Mouse (Mus musculus): ENCODE measurements at regions not wholly inside any gene's neighbourhood (a gene's known extent, or its start where the extent isn't known, plus 50 kb on each side); places are given as distances from the start of the nearest gene placed in this dataset.

DNA sequence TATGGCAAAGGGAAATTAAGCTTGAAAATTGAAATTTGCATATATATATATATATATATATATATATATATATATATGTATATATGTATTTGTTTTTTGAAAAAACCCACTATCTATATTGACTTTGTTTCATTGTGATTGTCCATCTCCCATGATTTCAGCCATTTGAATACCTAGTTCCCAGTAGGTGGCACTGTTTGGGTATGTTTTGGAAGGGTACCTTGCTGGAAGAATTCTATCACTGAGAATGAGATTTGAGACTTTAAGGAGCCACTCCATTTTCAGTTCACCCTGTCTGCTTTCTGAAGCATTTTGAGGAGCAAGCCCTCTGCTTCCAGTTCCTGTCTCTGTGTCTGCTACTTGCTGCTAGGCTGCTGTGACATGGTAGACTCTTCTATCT is 72.8 kb upstream of the Ugt8a start:
- DNase-seq (ENCODE audit: low read depth, low spot score), result peak; percentile 68

DNA sequence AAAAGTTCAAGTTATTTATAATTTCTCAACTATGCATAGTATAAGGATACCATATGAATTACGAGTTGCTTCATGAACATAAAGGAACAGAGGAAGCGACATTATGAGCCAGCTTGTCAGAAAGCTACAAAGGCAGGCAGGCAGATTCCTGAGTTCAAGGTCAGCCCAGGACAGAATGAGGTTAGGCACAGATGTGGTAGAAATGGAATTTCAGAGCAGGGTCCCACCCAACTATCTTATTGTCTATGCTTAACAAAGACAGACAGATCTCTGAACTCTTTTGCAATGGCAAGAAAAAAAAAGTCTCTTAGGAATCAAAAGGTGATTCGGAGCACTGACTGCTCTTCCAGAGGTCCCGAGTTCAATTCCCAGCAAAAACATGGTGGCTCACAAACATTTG is 77.7 kb upstream of the Ugt8a start:
- DNase-seq (ENCODE audit: low read depth, low spot score), result no peak

DNA sequence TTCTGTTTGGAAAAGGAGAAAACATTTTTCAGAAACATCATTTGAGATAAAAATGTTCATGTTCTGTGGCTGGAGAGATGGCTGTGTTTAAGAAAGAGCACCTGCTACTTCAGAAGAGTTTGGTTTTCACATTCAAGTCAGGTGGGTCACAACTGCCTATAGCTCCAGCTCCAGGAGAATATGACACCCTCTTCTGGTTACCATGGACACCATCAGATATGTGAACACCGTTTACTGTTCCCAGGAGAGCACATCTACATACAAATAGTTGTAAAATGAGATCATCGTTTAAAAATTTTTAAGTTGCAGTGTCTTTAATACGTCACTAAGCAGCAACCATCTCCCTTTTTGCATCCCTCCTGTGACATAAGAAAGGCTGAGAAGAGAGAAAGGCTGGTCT is 105.9 kb upstream of the Ugt8a start:
- peak; percentile 64 for DNase-seq (ENCODE audit: low read depth, low spot score)

DNA sequence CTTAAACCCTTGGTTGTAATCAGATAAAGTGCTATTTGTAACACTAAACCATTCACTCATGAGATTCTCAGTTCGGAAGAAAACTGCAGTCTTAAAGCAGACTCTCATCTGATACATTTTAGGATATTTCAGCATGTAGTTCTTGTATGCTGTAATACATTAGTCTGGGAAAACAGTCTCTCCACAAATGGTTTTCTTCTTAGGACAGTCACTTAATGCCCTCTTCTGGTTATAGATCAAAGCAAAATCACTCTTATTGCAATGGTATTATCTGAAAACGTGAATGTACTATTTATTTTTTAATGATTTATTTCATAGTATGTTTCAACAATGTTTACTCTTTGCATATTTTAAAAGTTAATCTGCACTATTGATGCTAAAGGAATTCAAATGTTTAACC is 106.4 kb upstream of the Ugt8a start:
- DNase-seq (ENCODE audit: low read depth, low spot score), result peak; percentile 38

DNA sequence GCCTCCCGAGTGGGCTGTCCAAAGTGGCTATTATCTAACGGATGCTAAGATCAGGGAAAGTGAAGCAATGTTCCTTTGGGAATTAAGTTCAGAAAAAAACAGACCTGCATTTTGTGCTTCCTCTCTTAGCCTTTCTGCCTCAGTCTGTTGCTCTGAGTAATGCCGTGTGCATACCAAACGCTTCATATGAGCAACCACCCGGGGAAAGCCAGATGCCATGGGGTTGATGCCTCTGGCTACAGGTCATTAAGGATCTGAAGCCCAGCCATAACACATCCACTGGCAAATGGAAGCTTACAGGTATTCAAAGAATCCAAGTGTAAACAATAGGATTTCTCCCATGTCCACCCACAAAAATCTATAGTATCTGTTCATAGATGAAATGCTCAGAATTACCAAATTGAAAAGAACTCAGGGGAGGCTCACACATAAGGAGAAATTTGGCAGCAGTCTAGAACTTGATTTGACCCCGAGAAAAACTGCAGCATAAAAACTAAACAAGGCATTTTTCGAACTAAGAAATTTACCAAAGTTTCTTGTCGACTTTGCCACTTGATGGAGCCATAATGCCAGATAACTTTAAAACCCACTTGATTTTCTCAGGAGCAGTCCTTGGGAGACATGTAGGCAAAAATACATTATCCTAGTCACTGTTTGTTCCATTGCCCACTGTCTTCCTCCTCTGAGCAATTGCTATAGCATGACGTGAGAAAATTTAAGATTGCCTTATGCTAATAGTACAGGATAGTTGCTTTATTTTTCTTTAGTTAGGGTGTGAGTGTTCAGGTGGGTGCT is 107.8 kb upstream of the Ugt8a start:
- DNase-seq (ENCODE audit: low read depth, low spot score), result peak; percentile 78

DNA sequence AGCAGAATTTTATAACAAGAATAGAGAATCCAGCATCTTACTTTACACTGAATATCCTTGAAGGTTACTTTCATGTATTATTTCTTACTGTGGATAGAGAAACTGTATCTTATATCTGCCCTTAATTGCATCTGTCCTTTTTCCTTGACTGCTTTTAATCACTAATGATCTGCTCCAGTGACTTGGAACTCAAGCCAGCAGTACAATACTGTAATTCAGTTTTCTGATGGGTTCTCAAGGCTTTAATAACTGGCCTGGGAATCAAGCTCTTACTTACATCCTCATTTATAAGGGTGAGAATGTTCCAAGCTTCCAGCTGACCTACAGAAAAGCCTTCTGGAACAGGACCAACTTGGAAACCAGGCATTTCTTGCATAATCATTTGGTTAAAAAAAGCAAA is 120.2 kb upstream of the Ugt8a start:
- DNase-seq (ENCODE audit: low read depth, low spot score), result no peak

DNA sequence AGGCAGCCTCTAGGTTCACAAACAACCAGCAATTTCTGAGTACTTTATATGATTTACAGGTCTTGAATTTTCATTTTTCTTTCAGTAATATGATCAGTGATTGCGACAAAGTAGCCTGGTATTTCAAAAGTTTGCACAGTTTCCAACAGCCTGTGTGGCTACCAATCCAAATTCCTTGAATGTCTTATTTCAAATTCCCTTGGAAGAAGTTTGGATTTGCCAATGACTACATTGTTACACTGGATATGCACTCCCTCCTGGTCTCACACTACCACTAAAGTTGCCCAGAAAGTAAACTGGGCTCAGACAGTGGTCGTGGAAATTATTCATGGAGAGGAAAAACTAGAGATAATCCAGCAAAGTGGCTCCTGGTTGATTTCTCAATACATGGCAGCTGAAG is 166.7 kb upstream of the Ugt8a start:
- DNase-seq (ENCODE audit: low read depth, low spot score), result peak; percentile 8

DNA sequence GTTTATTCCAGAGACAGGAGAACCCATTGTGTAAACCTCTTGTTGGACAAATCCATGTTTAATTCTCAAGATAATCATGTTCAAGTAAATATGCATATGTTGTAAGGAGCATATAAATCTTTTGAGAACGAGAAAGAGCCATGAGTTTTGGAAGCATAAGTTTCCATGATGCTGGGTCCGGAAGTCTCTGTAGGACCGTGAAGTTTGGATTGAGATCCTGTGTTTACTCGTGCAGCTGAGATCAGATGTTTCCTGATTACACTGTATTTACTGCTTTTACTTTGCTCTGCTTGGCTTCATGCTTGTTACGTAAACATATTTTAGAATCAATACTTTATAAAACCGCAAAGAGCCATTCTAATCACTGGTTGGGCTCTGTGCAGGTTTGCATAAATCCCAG is 171.0 kb upstream of the Ugt8a start:
- DNase-seq (ENCODE audit: low read depth, low spot score), result no peak

DNA sequence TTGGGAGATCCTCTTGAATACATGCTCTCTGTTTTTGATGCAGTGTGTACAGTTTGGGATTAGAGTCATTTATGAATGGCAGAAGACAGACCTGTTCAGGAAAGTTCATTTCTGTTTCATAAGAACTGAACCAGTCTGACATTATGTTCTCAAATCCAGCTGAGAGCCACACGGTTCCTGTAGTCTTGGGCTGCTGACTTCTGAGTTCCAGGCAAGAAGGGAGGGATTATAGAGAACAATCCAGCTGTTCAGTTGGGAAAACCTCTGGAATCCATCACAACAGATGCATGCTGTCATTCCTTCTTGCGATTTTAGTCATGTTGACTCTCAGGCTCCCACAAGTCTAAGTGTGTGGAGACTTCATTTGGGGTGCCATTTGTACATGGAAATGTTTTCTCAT is 179.4 kb upstream of the Ugt8a start:
- DNase-seq (ENCODE audit: low read depth, low spot score), result no peak

DNA sequence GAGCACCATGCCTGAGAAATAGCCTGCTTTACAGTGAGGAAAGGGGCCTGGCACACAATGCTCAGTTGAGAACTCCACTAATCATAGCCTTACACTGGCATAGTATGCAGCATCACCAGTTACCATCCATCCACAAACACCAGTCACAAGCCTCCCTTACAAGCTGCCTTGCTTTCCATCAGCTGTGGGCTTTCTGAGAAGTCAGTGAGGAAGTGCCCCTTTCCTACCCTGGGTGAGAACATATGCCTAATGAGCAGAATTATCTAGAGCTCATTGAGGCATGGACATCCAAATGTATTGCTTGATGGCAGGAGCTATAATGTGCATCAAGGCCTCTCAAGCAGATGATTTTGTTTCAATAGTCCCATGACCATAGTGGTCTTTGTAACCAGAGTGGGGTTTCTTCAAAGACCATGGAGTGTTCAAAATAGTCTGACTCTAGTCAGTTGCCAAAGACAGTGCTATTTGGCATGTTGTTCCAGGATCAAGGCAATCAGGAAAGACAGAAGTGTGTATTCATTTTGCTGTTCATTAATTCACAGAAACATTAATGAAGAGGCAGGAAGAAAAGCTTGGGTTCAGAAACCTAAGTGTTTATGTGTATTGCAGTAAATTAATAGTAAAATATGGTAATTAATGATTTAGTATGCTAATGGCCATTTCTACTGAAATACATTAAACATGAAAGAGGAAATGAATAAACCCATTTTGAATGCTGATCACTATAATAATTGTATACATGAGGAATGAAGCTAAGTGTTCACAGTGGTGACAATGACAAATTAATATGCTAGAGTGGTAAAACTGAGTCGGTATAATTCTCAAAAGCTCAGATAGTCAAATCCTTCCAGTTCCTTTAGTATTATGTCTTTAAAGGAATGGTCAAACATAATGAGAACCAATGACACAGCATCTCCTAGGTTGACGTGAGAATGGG is 184.2 kb upstream of the Ugt8a start:
- no peak for DNase-seq (ENCODE audit: low read depth, low spot score)

DNA sequence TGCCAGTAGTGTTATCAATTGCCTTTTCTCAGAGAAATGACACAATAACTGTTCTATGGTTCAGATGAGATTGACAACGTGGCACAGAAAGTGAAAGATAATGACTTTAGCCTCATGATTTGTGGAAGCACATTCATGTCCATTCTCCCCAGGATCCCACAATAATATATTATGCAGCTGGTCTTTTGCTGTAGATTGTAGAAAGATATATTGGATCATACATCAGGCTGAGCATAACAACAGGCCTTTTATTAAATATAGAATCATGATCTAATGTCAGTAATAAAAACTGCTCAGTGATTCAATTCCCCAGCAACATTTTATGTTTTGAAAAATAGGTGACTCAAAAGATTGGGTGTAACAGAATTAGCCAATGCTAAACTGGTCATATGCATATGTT is 196.9 kb upstream of the Arsj start:
- no peak for DNase-seq (ENCODE audit: low read depth, low spot score)

DNA sequence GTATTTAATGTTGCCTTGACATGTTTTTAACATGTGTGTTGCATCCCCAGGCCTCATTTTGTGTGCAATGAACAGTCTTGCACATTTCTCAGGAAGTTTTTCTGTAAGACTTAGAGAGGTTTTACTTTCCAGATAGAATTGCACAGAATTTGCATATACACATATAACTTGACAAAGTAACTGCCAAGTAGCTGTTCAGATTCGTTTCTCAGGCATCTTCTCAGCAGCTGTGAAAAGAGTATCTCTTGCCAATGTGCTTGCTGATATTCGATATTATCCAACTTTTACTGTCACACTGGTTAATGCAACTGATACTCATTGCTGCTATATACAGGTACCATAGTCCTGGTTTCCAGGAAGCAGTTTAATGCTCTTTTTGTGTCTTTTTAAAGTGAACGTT is 154.5 kb upstream of the Arsj start:
- no peak for DNase-seq (ENCODE audit: low read depth, low spot score)

DNA sequence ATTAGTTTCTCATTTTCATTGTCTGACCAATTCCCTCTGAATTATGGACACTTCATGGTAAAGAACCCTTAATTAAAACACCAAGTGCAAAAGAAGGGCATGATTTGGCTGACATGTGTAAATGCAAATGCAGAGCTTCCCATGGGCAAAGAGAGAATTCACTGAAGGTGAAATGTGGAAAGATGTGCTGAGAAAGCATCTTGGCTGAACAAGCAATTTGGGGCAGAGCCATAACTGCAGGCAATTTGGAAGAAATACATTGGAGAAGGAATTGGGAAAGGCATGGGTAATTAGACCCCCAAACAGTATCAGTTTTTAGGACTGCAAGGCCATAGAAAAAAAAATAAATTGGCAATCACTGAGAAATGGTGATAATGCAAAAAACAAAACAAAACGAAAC is 153.3 kb upstream of the Arsj start:
- no peak for DNase-seq (ENCODE audit: low read depth, low spot score)

DNA sequence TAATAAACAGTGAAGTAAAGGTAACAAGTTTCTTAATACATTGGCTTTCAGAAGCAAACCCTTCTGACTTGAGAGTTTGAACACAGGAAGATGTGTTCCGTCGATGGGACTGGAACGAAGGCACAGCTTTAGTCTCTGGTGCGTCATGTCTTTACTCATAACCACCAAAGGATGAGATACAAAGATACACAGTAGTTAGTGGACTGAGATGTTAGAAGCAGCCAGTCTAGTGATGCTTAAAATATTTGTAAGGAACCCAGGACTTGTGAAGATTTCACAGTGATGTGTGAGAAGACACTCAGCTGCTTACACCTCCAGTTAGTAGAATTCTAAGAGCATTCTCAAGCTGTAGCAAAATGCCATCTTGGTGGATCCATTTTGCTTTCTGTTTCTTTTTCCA is 135.9 kb upstream of the Arsj start:
- DNase-seq (ENCODE audit: low read depth, low spot score), result no peak

DNA sequence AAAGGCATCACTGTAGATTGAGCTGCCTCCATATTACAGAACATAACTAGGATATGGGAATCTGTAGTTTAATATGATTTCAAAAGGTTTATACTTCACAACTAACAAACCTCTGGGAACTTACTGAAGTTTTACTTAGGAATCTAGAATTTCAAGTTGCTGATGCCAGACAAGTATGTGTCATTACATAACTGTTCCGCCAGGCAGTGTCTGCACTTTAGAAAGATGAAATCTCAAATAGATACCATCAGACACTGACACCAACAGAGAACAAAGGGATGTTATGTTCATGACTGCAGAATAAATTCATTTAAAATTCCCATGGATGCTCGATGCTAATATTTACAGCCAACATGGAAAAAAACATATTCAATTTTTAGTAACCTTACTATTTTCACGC is 117.7 kb upstream of the Arsj start:
- DNase-seq (ENCODE audit: low read depth, low spot score), result no peak

DNA sequence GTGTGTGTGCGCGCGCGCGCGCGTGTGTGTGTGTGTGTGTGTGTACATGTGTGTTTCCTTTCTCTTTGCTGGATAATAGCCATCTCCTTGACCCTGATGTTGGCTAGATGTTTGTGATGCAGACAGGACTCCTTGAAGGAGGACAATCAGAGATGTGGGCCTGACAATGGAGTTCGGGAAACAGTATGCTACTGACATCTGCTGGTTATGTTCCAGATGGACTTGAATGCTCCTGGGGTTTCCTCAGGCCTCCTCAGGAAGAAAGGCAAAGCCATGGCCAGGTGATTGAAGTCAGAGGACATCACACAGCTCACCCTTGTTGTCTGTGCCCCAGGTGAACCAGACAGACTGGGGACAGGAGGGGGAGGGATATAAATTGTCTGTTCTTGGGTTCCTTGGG is 102.2 kb upstream of the Arsj start:
- peak; percentile 41 for DNase-seq (ENCODE audit: low read depth, low spot score)

DNA sequence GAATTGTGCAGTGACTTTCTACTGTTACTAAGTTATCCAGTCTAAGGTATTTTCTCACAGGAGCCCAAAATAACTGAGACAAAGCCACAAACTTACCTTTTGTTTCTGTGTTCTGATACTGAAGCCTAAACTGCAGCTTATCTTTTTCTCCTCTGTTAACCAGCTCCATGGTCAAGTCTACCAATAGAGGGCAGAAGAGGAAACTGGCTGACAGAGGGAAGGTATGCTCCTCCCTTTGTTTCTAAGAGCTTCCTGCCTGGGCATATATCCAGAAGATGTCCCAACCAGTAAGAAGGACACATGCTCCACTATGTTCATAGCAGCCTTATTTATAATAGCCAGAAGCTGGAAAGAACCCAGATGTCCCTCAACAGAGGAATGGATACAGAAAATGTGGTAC is 91.5 kb upstream of the Arsj start:
- peak; percentile 63 for DNase-seq (ENCODE audit: low read depth, low spot score)

DNA sequence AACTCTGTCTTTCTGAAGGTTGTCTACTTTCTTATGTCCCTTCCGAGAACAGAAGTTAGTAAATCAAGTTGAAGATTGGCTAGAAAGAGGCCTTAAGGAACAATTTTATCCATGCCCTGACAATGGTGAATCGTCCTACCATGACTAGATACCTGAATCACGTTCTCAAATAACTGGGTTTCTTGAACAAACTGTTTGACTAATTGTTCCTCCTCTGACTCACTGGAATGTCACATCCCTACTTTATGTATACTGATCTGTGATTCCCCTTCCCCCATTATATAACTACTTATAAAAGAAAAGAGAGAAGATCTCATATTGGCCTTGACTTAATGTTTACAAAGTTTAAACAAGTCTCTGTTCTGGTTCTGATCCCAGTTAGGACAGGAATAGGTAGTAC is 89.9 kb upstream of the Arsj start:
- DNase-seq (ENCODE audit: low read depth, low spot score), result peak; percentile 34

DNA sequence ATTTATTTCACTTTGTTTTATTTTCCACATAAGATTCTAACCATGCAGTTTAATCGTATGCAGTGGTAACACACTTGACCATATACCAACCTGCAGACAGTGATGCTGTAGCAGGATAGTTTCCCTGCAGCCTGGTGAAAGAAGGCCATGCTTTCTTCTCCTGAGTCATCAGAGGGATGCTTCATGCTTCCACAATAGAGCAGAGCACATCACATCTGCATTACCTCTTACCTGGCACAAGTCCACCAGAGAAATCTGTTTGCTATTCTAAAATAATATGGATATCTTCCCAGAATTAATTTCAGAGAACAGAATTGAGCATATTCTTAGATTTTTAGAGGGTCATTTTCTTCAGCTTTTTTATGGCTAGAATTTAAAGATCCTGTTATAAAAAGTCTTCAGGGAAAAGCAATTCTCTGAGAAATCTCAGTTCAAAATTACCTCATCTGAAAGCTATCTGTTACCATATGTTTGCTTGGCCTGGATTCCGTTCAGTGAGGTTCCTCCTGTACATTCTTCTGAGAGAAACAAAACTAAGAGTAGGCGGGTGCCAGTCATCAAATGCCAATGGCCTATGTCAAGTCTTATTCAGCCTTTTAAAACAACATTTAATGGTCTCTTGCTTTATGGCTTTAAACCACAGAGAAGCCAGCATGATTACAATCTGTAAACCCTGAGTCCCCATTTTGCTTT is 87.3 kb upstream of the Arsj start:
- DNase-seq (ENCODE audit: low read depth, low spot score), result peak; percentile 96

DNA sequence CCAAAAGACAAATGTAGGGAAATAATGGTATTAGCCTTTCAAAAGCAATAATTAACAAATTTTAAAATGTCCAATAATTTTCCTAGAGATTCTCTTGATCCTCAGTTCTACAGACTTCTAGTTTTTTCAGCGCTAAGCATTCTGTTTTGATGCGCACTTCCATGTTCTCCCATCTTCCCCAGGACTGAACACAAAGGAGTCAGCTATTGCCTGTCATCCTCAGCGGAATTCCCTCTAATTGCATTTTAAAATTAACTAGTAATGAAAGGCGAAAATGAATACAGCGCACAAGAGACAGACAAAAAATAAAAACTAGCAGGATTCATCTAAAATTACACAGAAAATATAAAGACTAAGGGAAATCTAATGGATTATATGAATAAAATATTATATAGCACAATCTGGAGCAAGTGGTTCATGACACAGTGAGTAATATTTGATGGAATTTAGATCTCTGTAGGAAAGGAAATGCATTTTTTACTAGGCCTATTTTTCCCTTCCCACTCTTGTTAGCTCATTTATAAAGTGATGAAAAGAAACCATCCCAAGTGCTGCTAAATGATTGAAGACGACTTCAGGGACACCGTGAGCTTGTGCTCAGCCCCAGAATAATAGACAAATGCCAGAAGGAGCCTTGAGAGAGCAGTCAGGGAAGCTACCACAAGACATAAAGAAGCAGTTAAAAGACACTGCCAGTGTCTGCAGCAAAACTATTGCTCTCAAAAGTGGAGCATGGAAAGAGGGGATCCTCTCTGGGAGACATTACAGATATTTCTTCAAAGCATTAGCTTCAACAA is 79.0 kb upstream of the Arsj start:
- peak; percentile 55 for DNase-seq (ENCODE audit: low read depth, low spot score)

DNA sequence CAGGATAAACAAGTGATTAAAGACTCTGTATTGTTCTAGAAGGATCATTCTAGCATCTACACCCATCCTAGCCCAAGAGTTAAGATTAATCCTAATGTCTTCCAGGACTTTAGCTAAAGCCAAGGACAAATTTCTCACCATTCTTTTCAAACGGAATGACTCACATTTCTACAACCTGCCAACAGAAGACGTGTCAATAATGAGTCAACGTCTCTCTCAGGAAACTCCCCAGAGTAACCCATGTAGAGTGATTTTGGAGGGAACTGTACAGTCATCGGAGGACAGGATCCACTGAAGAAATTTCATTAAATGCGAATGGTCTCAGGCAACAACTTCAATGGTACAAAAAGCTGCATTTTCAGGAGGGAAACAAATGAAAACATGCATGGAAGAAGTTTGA is 71.2 kb upstream of the Arsj start:
- DNase-seq (ENCODE audit: low read depth, low spot score), result peak; percentile 96

DNA sequence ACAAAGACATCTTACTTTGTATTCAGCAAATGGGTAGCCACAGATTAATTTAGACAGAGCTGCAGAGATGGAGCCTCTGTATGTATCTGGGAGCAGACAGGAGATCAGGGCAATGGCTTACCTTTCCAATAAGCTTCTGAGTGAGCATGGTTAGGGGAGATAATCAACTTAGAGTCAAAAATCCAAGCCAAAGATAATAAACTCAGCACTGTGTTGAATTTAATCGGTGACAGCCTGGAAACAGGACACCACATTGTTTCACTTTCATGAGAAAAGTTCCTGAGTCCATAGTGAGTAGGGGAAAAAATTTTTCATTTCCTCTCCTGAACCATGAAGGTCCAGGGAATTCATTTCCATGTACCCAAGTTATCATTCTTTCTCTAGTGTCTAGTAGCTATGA is 70.7 kb upstream of the Arsj start:
- DNase-seq (ENCODE audit: low read depth, low spot score), result peak; percentile 60

Measured in 3T3-L1 (cell line).